Mouse (Mus musculus): ENCODE results near the gene A2ml1. TPM values are rescaled to one million over a fixed set of nuclear protein-coding genes. Genes with fewer than 3 reads are reported as not detected.

Gene A2ml1
- polyA plus RNA-seq, 1 experiment from 2014 or later, result 0.47 TPM

- H3K4me2 ChIP-seq (ENCODE audit: low read length), result no peak overlapping the region
- no peaks in the 10 kb centered on the region for H3K9me3 ChIP-seq (ENCODE audit: control insufficient read depth, low read length)
- 30% methylated on average over 5 of the region's 5 CpGs for WGBS
- H3K9ac ChIP-seq (ENCODE audit: low read length), result no peak overlapping the region
- H3K4me3 ChIP-seq (ENCODE audit: control insufficient read depth in 1 of 2, insufficient read depth in 1 of 2, low read depth in 1 of 2, low read length in 2 of 2), result no peak overlapping the region
- no peaks in the 10 kb centered on the region for H3K27me3 ChIP-seq (ENCODE audit: control insufficient read depth, insufficient read depth, low read length)
- H3K4me1 ChIP-seq (ENCODE audit: control insufficient read depth in 2 of 2, insufficient read depth in 2 of 2, low read length in 2 of 2), result no peaks in the 10 kb centered on the region
- H3K27ac ChIP-seq (replicated peaks in 1 of 2; ENCODE audit: control insufficient read depth in 1 of 2, insufficient read depth in 1 of 2, low read depth in 2 of 2, low read length in 2 of 2), result no peak overlapping the region
- no peaks in the 10 kb centered on the region for H3K36me3 ChIP-seq (ENCODE audit: control insufficient read depth, insufficient read depth, low read length)
- no peak for ATAC-seq (ENCODE audit: insufficient number of reproducible peaks, insufficient read depth, low FRiP score, low read depth)
Measured at GRCm38 (mm10) chr6:128604512-128604911, 23.1 kb upstream of the A2ml1 start.

GRCm38 (mm10) chr6:128602463-128603201 lies 21.2 kb upstream of the A2ml1 start:
- no peaks in the 10 kb centered on the region for H3K36me3 ChIP-seq (ENCODE audit: control insufficient read depth, insufficient read depth, low read length)

GRCm38 (mm10) chr6:128602026-128602425 lies 20.6 kb upstream of the A2ml1 start:
- WGBS, result 44% methylated on average over 3 of the region's 3 CpGs

More at GRCm38 (mm10) chr6:128602463-128603201, 21.2 kb upstream of the A2ml1 start:
- no peak overlapping the region for H3K27ac ChIP-seq (replicated peaks in 1 of 2; ENCODE audit: control insufficient read depth in 1 of 2, insufficient read depth in 1 of 2, low read depth in 2 of 2, low read length in 2 of 2)
- ATAC-seq (ENCODE audit: insufficient number of reproducible peaks, insufficient read depth, low FRiP score, low read depth), result no peak
- no peak overlapping the region for H3K4me2 ChIP-seq (ENCODE audit: low read length)
- H3K9me3 ChIP-seq (ENCODE audit: control insufficient read depth, low read length), result no peaks in the 10 kb centered on the region
- H3K9ac ChIP-seq (ENCODE audit: low read length), result no peak overlapping the region
- H3K27me3 ChIP-seq (ENCODE audit: control insufficient read depth, insufficient read depth, low read length), result no peaks in the 10 kb centered on the region
- WGBS, result 58% methylated on average over 10 of the region's 10 CpGs
- no peaks in the 10 kb centered on the region for H3K4me1 ChIP-seq (ENCODE audit: control insufficient read depth in 2 of 2, insufficient read depth in 2 of 2, low read length in 2 of 2)
- no peak overlapping the region for H3K4me3 ChIP-seq (ENCODE audit: control insufficient read depth in 1 of 2, insufficient read depth in 1 of 2, low read depth in 1 of 2, low read length in 2 of 2)

DNA sequence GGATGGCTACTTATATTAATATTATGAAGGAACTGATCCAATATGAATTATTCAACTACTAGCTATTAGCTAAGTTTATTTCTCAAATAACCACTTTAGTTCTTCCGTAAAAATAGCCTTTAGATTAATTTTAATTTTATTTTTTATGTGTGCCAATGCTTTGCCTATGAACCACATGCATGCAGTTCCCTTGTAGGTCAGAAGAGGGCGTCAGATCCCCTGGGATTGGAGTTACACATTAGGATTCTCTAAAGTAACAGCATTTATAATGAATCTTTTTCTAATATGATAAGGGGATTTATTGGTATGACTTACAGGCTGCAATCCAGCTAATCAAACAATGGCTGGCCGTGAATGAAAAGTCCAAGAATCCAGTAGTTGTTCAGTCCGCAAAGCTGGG lies 18.1 kb upstream of the A2ml1 start:
- ATAC-seq (ENCODE audit: insufficient number of reproducible peaks, insufficient read depth, low FRiP score, low read depth), result no peak

More at GRCm38 (mm10) chr6:128602026-128602425, 20.6 kb upstream of the A2ml1 start:
- no peaks in the 10 kb centered on the region for H3K27me3 ChIP-seq (ENCODE audit: control insufficient read depth, insufficient read depth, low read length)
- no peak for ATAC-seq (ENCODE audit: insufficient number of reproducible peaks, insufficient read depth, low FRiP score, low read depth)
- no peaks in the 10 kb centered on the region for H3K9me3 ChIP-seq (ENCODE audit: control insufficient read depth, low read length)
- no peak overlapping the region for H3K4me2 ChIP-seq (ENCODE audit: low read length)
- no peaks in the 10 kb centered on the region for H3K36me3 ChIP-seq (ENCODE audit: control insufficient read depth, insufficient read depth, low read length)
- H3K4me3 ChIP-seq (ENCODE audit: control insufficient read depth in 1 of 2, insufficient read depth in 1 of 2, low read depth in 1 of 2, low read length in 2 of 2), result no peak overlapping the region
- H3K27ac ChIP-seq (replicated peaks in 1 of 2; ENCODE audit: control insufficient read depth in 1 of 2, insufficient read depth in 1 of 2, low read depth in 2 of 2, low read length in 2 of 2), result no peak overlapping the region
- no peaks in the 10 kb centered on the region for H3K4me1 ChIP-seq (ENCODE audit: control insufficient read depth in 2 of 2, insufficient read depth in 2 of 2, low read length in 2 of 2)
- H3K9ac ChIP-seq (ENCODE audit: low read length), result no peak overlapping the region

DNA sequence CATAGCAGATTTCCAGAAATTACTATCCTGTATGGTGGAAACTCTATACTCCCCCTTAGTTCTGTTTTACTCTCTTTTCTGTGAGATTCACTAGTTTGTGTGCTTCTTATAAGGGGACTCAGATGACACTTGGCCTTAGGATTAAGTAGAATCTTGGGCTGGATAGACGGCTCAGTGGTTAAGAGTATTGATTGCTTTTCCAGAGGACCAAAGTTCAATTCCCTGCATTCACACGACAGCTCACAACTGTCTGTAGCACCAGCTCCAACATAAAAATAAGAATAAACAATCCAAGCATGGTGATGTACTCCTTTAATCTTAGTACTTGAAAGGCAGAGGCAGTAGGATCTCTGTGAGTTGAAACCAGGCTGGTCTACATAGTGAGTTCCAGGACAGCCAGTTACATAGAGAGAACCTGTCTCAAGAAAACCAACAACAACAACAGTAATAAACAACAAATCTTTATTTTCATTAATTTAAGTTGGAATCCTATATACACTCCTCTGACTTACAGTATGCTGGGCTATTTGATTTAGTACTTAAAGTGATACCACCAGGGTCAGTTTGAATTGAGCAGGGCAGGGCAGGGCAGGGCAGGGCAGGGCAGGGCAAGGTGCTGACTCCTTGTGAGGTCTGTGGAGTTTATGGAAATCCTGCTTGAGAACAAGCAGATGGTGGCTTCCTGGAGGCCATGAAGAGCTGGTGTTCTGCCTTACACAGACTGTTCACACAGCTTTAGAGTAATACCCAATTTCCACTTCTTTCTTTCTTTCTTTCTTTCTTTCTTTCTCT lies 17.0 kb upstream of the A2ml1 start:
- Histone ChIP-seq H3K27ac (replicated peaks in 1 of 2; ENCODE audit: control insufficient read depth in 1 of 2, insufficient read depth in 1 of 2, low read depth in 2 of 2, low read length in 2 of 2) (no peak overlapping the region), H3K4me2 (ENCODE audit: low read length) (no peak overlapping the region), H3K9me3 (ENCODE audit: control insufficient read depth, low read length) (no peaks in the 10 kb centered on the region), H3K27me3 (ENCODE audit: control insufficient read depth, insufficient read depth, low read length) (no peaks in the 10 kb centered on the region), H3K36me3 (ENCODE audit: control insufficient read depth, insufficient read depth, low read length) (no peaks in the 10 kb centered on the region), H3K4me3 (ENCODE audit: control insufficient read depth in 1 of 2, insufficient read depth in 1 of 2, low read depth in 1 of 2, low read length in 2 of 2) (no peak overlapping the region), H3K4me1 (ENCODE audit: control insufficient read depth in 2 of 2, insufficient read depth in 2 of 2, low read length in 2 of 2) (no peaks in the 10 kb centered on the region), H3K9ac (ENCODE audit: low read length) (no peak overlapping the region)
- no peak for ATAC-seq (ENCODE audit: insufficient number of reproducible peaks, insufficient read depth, low FRiP score, low read depth)
- WGBS, result 74% methylated on average over 2 of the region's 2 CpGs

More for the DNA sequence above, 18.1 kb upstream of the A2ml1 start:
- H3K9me3 ChIP-seq (ENCODE audit: control insufficient read depth, low read length), result no peaks in the 10 kb centered on the region
- H3K4me1 ChIP-seq (ENCODE audit: control insufficient read depth in 2 of 2, insufficient read depth in 2 of 2, low read length in 2 of 2), result no peaks in the 10 kb centered on the region
- no peak overlapping the region for H3K4me3 ChIP-seq (ENCODE audit: control insufficient read depth in 1 of 2, insufficient read depth in 1 of 2, low read depth in 1 of 2, low read length in 2 of 2)
- H3K9ac ChIP-seq (ENCODE audit: low read length), result no peak overlapping the region
- H3K27ac ChIP-seq (replicated peaks in 1 of 2; ENCODE audit: control insufficient read depth in 1 of 2, insufficient read depth in 1 of 2, low read depth in 2 of 2, low read length in 2 of 2), result no peak overlapping the region
- 57% methylated on average over 4 of the region's 4 CpGs for WGBS
- no peak overlapping the region for H3K4me2 ChIP-seq (ENCODE audit: low read length)
- H3K36me3 ChIP-seq (ENCODE audit: control insufficient read depth, insufficient read depth, low read length), result no peaks in the 10 kb centered on the region
- no peaks in the 10 kb centered on the region for H3K27me3 ChIP-seq (ENCODE audit: control insufficient read depth, insufficient read depth, low read length)

DNA sequence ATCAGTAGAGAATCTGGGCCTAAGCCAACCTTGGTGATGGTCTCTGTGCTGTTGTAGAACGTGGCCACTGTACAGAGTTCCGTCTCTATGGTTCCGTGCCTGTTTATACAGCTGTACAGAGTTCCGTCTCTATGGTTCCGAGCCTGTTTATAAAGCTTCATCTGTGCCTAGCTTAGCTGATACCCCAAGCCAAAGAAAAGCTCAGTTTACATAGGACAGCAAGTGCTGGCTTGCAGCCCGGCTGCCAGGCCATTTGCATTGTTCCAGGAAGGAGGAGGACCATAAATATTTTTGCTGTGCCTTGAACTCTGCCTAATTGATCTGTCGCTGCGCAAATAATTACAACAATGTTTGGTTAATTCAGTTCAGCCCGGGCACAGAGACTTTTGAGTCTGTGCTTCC lies 15.7 kb upstream of the A2ml1 start:
- WGBS, result 57% methylated on average over 9 of the region's 9 CpGs
- Histone ChIP-seq H3K27me3 (ENCODE audit: control insufficient read depth, insufficient read depth, low read length) (no peaks in the 10 kb centered on the region), H3K4me3 (ENCODE audit: control insufficient read depth in 1 of 2, insufficient read depth in 1 of 2, low read depth in 1 of 2, low read length in 2 of 2) (no peak overlapping the region; a peak in 1 of 4 replicates), H3K9ac (ENCODE audit: low read length) (no peak overlapping the region), H3K27ac (replicated peaks in 1 of 2; ENCODE audit: control insufficient read depth in 1 of 2, insufficient read depth in 1 of 2, low read depth in 2 of 2, low read length in 2 of 2) (no peak overlapping the region), H3K9me3 (ENCODE audit: control insufficient read depth, low read length) (no peaks in the 10 kb centered on the region), H3K36me3 (ENCODE audit: control insufficient read depth, insufficient read depth, low read length) (no peaks in the 10 kb centered on the region), H3K4me2 (ENCODE audit: low read length) (peak overlapping the region; percentile 42), H3K4me1 (ENCODE audit: control insufficient read depth in 2 of 2, insufficient read depth in 2 of 2, low read length in 2 of 2) (no peaks in the 10 kb centered on the region)
- ATAC-seq (ENCODE audit: insufficient number of reproducible peaks, insufficient read depth, low FRiP score, low read depth), result peak; percentile 71; the same call in 1 of the 2 replicates

DNA sequence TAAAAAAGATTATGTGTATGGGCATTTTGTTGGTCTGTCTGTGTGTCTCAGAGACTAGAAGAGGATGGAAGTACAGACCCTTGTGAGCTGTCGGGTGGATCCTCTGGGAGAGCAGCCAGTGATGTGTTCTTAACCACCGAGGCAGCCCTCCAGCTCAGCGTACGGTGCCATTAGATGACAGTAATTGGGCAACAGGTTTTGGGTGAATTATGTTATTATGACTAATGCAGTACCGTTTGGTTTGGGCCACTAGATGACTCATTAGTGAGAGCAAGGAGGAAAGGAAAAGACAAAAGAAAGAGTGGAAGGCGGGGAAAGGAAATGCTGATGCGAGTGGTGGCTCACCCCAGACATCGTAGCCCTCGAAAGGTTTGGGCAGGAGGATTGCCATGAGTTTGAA lies 13.2 kb upstream of the A2ml1 start:
- Histone ChIP-seq H3K27me3 (ENCODE audit: control insufficient read depth, insufficient read depth, low read length) (no peaks in the 10 kb centered on the region), H3K36me3 (ENCODE audit: control insufficient read depth, insufficient read depth, low read length) (no peaks in the 10 kb centered on the region), H3K9me3 (ENCODE audit: control insufficient read depth, low read length) (no peaks in the 10 kb centered on the region), H3K4me1 (ENCODE audit: control insufficient read depth in 2 of 2, insufficient read depth in 2 of 2, low read length in 2 of 2) (no peaks in the 10 kb centered on the region), H3K4me2 (ENCODE audit: low read length) (no peak overlapping the region), H3K9ac (ENCODE audit: low read length) (no peak overlapping the region), H3K27ac (replicated peaks in 1 of 2; ENCODE audit: control insufficient read depth in 1 of 2, insufficient read depth in 1 of 2, low read depth in 2 of 2, low read length in 2 of 2) (no peak overlapping the region), H3K4me3 (ENCODE audit: control insufficient read depth in 1 of 2, insufficient read depth in 1 of 2, low read depth in 1 of 2, low read length in 2 of 2) (no peak overlapping the region)
- ATAC-seq (ENCODE audit: insufficient number of reproducible peaks, insufficient read depth, low FRiP score, low read depth), result no peak
- WGBS, result 79% methylated on average over 9 of the region's 9 CpGs
